Mouse (Mus musculus): Measurements from ENCODE around the gene Tiparp. TPM values are rescaled to one million over a fixed set of nuclear protein-coding genes. Genes with fewer than 3 reads are reported as not detected.
A peak's percentile ranks its signal among the peaks of the same experiment; 100 is the strongest.

Gene Tiparp
- polyA plus RNA-seq, 1 experiment = 1.8 TPM

GRCm38 (mm10) chr3:65488556-65489244, 39.5 kb upstream of the Tiparp start:
- no peak for DNase-seq (ENCODE audit: low read depth in 1 of 2, low spot score in 2 of 2)
- Histone ChIP-seq H3K4me1 (ENCODE audit: control insufficient read depth, insufficient read depth, insufficient read length) (no peaks in the 10 kb centered on the region), H3K27ac (ENCODE audit: insufficient read depth, low read length) (no peak overlapping the region), H3K4me3 (ENCODE audit: extremely low read depth, insufficient read depth, insufficient read length) (no peak overlapping the region), H3K36me3 (ENCODE audit: control insufficient read depth, insufficient read depth, low read length) (no peaks in the 10 kb centered on the region), H3K27me3 (ENCODE audit: control insufficient read depth, insufficient read depth, low read length) (no peaks in the 10 kb centered on the region)
- 85% methylated on average over 1 of the region's 1 CpGs for whole genome bisulfite sequencing
- no peak for TF ChIP-seq POLR2A (IDR thresholded peaks at IDR 0.05; ENCODE audit: low read depth, low read length)
- TF ChIP-seq CTCF (IDR thresholded peaks at IDR 0.05; ENCODE audit: extremely low read depth, insufficient read depth, insufficient read length, insufficient replicate concordance) = no peak

DNA sequence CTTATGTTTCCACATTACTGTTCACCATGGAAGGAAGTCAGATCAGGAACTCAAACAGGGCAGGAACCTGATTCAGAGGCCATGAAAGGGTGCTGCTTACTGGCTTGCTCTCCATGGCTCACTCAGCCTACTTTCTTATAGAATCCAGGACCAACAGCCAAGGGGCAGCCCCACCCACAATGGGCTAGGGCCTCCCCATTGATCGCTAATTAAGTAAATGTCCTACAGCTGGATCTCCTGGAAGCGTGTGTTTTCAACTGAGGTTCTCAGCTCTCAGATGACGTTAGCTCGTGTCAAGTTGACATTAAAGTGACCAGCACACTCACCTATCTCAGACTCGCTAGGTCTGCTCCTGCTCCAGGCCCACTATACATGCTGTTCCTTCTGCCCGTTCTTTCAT, 38.6 kb upstream of the Tiparp start:
- H3K4me1 ChIP-seq (ENCODE audit: control insufficient read depth, insufficient read depth, insufficient read length) = no peaks in the 10 kb centered on the region
- TF ChIP-seq POLR2A (IDR thresholded peaks at IDR 0.05; ENCODE audit: low read depth, low read length) = no peak
- no peak for TF ChIP-seq CTCF (IDR thresholded peaks at IDR 0.05; ENCODE audit: extremely low read depth, insufficient read depth, insufficient read length, insufficient replicate concordance)
- DNase-seq (ENCODE audit: low read depth in 1 of 2, low spot score in 2 of 2) = no peak
- H3K27ac ChIP-seq (ENCODE audit: insufficient read depth, low read length) = no peak overlapping the region
- H3K36me3 ChIP-seq (ENCODE audit: control insufficient read depth, insufficient read depth, low read length) = no peaks in the 10 kb centered on the region
- WGBS = 91% methylated on average over 6 of the region's 6 CpGs
- H3K4me3 ChIP-seq (ENCODE audit: extremely low read depth, insufficient read depth, insufficient read length) = no peak overlapping the region
- H3K27me3 ChIP-seq (ENCODE audit: control insufficient read depth, insufficient read depth, low read length) = no peaks in the 10 kb centered on the region

- TF ChIP-seq POLR2A (IDR thresholded peaks at IDR 0.05; ENCODE audit: low read depth, low read length) (no peak), CTCF (IDR thresholded peaks at IDR 0.05; ENCODE audit: extremely low read depth, insufficient read depth, insufficient read length, insufficient replicate concordance) (no peak)
- 73% methylated on average over 9 of the region's 9 CpGs for WGBS
- H3K4me1 ChIP-seq (ENCODE audit: control insufficient read depth, insufficient read depth, insufficient read length) = no peaks in the 10 kb centered on the region
- DNase-seq (ENCODE audit: low read depth in 1 of 2, low spot score in 2 of 2) = no peak
- no peaks in the 10 kb centered on the region for H3K36me3 ChIP-seq (ENCODE audit: control insufficient read depth, insufficient read depth, low read length)
- H3K27ac ChIP-seq (ENCODE audit: insufficient read depth, low read length) = no peak overlapping the region
- no peaks in the 10 kb centered on the region for H3K27me3 ChIP-seq (ENCODE audit: control insufficient read depth, insufficient read depth, low read length)
- no peak overlapping the region for H3K4me3 ChIP-seq (ENCODE audit: extremely low read depth, insufficient read depth, insufficient read length)
These were observed 33.9 kb upstream of the Tiparp start for GRCm38 (mm10) chr3:65494291-65494763.

DNA sequence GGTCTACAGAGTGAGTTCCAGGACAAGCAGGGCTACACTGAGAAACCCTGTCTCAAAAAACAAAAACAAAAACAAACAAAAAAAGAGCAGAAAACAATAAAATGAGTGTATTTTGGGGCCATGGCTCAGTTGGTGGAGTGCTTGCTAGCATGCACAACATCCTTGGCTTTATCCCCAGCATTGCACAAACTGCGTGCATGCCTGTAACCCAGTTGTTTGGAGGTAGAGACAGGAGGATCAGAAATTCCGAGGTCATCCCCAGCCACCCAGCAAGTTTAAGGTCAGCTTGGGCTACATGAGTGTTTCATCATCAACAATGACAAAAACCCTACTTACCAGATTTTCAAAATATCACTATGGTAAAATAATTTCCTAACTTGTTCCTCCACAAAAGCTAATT, 20.4 kb upstream of the Tiparp start:
- DNase-seq (ENCODE audit: low read depth in 1 of 2, low spot score in 2 of 2) = no peak

DNA sequence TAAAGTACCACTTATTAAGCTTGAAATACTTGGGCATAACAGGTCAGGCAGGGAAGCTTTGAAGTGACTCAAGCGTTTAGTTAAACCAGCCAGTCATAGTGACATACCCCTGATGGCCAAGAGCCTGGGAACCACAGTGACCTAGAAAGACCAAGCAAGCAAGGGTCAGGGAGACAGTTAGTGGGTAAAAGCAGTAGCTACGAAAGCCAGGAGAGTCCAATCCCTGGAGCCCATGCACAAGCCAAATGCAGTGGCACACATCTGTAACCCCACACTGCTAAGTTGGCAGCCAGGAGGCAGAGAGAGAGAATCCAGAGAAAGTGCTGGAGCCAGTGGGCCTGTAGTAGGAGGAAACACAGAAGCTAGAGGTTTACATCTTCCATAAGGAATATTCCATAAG, 17.6 kb upstream of the Tiparp start:
- 88% methylated on average over 2 of the region's 2 CpGs for WGBS
- no peak for DNase-seq (ENCODE audit: low read depth in 1 of 2, low spot score in 2 of 2)
- Histone ChIP-seq H3K27me3 (ENCODE audit: control insufficient read depth, insufficient read depth, low read length) (no peaks in the 10 kb centered on the region), H3K36me3 (ENCODE audit: control insufficient read depth, insufficient read depth, low read length) (no peaks in the 10 kb centered on the region), H3K4me1 (ENCODE audit: control insufficient read depth, insufficient read depth, insufficient read length) (0 out of 2 replicates have a peak, but pooled peaks cover under 1% of the 10 kb centered on the region), H3K27ac (ENCODE audit: insufficient read depth, low read length) (no peak overlapping the region), H3K4me3 (ENCODE audit: extremely low read depth, insufficient read depth, insufficient read length) (no peak overlapping the region)
- TF ChIP-seq CTCF (IDR thresholded peaks at IDR 0.05; ENCODE audit: extremely low read depth, insufficient read depth, insufficient read length, insufficient replicate concordance) = no peak
- TF ChIP-seq POLR2A (IDR thresholded peaks at IDR 0.05; ENCODE audit: low read depth, low read length) = no peak

More for the DNA sequence above, 20.4 kb upstream of the Tiparp start:
- Histone ChIP-seq H3K36me3 (ENCODE audit: control insufficient read depth, insufficient read depth, low read length) (no peaks in the 10 kb centered on the region), H3K27me3 (ENCODE audit: control insufficient read depth, insufficient read depth, low read length) (no peaks in the 10 kb centered on the region), H3K4me3 (ENCODE audit: extremely low read depth, insufficient read depth, insufficient read length) (no peak overlapping the region), H3K4me1 (ENCODE audit: control insufficient read depth, insufficient read depth, insufficient read length) (peaks cover 2% of the 10 kb centered on the region; the same call in 1 of the 2 replicates), H3K27ac (ENCODE audit: insufficient read depth, low read length) (no peak overlapping the region)
- TF ChIP-seq POLR2A (IDR thresholded peaks at IDR 0.05; ENCODE audit: low read depth, low read length) = no peak
- no peak for TF ChIP-seq CTCF (IDR thresholded peaks at IDR 0.05; ENCODE audit: extremely low read depth, insufficient read depth, insufficient read length, insufficient replicate concordance)
- 87% methylated on average over 2 of the region's 2 CpGs for WGBS

- Histone ChIP-seq H3K4me1 (ENCODE audit: control insufficient read depth, insufficient read depth, insufficient read length) (peaks cover 9% of the 10 kb centered on the region), H3K36me3 (ENCODE audit: control insufficient read depth, insufficient read depth, low read length) (no peaks in the 10 kb centered on the region), H3K4me3 (ENCODE audit: extremely low read depth, insufficient read depth, insufficient read length) (no peak overlapping the region), H3K27ac (ENCODE audit: insufficient read depth, low read length) (peak overlapping the region; percentile 75), H3K27me3 (ENCODE audit: control insufficient read depth, insufficient read depth, low read length) (no peaks in the 10 kb centered on the region)
- WGBS = 23% methylated on average over 2 of the region's 2 CpGs
- DNase-seq (ENCODE audit: low read depth in 1 of 2, low spot score in 2 of 2) = peak; percentile 27 to 57
- TF ChIP-seq POLR2A (IDR thresholded peaks at IDR 0.05; ENCODE audit: low read depth, low read length) = no peak
- TF ChIP-seq CTCF (IDR thresholded peaks at IDR 0.05; ENCODE audit: extremely low read depth, insufficient read depth, insufficient read length, insufficient replicate concordance) = no peak
These were observed 12.5 kb upstream of the Tiparp start for GRCm38 (mm10) chr3:65515751-65516150.

DNA sequence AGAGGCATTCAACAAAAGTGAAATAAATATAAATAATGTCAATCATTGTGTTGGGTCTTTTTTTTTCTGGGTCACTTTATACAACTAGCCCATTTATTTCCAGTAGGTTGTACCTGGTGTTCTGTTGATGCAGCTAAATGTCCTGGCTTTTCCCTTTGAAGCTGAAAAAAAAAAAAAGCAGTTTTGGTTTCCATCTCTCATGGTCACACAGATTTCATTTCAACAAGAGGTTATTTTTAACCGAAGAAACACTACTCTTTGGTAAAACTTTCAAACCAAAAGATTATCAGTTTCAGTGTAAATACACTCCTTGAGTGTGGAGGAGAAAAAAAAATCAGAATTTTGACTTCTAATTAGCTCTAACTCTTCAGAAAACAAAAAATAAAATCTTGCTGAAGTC, 11.7 kb upstream of the Tiparp start:
- Histone ChIP-seq H3K36me3 (ENCODE audit: control insufficient read depth, insufficient read depth, low read length) (no peaks in the 10 kb centered on the region), H3K4me3 (ENCODE audit: extremely low read depth, insufficient read depth, insufficient read length) (no peak overlapping the region), H3K27me3 (ENCODE audit: control insufficient read depth, insufficient read depth, low read length) (no peaks in the 10 kb centered on the region), H3K27ac (ENCODE audit: insufficient read depth, low read length) (no peak overlapping the region), H3K4me1 (ENCODE audit: control insufficient read depth, insufficient read depth, insufficient read length) (peaks cover 9% of the 10 kb centered on the region)
- TF ChIP-seq POLR2A (IDR thresholded peaks at IDR 0.05; ENCODE audit: low read depth, low read length) (no peak), CTCF (IDR thresholded peaks at IDR 0.05; ENCODE audit: extremely low read depth, insufficient read depth, insufficient read length, insufficient replicate concordance) (no peak)
- DNase-seq (ENCODE audit: low read depth in 1 of 2, low spot score in 2 of 2) = no peak
- WGBS = 29% methylated on average over 1 of the region's 1 CpGs

Measured in spleen, adult 2 months (tissue).